Mouse (Mus musculus) cerebellum, adult 8-10 months (tissue): ENCODE measurements at regions not wholly inside any gene's neighbourhood (a gene's known extent, or its start where the extent isn't known, plus 50 kb on each side); places are given as distances from the start of the nearest gene placed in this dataset.
"Not testable (repeated sequence)": the region's sequence is repeated elsewhere in the genome, so short reads cannot be mapped to it uniquely, and the experiment has no call there.

Experiments used
- DNase-seq: peaks from one replicate; pipeline ENCODE4 v3.0.0; 2022

DNA sequence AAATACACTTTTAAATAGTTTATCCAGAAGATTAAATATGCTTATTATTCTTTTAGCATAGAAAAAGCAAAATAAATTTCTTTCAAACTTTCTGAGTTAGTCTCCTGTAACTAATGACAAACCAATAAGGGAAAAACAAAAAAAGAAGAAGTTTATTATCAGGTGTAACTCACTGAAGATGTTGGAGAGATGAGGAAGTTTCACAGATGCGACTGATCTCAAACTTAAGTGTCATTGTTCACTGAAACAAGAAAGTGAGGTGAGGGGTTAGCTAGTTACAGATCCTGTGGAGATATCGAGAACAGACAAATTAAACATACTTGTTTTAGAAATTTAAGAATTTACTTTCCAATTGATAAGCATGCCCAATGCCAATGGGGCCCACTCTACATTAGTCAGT lies 199.2 kb downstream of the Wdr20rt start:
- no peak for DNase-seq

DNA sequence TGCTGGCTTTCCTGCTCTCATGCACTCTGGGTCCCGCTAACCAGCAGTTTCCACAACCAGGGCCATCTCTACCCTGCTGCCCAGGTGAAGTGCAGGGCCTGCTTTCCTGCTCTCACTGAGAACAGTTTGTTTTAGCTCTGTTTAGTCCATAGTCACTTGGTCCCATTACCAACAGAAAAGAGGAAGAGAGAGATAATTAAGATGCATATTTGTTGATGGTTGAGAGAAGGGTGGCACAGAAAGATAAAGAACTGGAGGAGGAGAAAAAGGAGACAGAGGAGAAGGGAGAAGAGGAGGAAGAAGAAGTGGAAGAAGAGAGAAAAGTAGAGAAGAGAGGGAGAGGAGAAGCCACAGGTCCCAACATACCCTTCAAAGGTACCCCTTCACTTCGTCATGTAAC lies 200.1 kb downstream of the Wdr20rt start:
- DNase-seq, result no peak

DNA sequence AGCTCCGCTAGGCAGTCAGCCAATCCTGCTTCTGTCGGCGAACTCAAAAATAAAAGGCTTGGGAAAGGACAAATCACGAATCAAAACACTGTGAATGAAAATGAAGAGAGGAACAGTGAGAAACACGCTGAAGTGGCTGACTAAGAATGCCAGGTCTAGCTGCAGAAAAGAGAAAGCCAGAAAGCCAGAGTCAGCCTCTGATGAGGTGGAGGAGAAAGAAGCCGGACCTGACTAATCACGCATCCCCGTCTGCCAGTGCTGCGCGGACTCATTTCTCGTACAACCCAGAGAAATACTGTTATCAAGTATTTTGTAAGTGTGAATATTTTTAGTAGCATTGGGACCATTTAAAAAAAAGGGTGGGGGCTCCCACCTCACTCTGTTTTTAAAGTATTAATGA lies 201.6 kb downstream of the Wdr20rt start:
- no peak for DNase-seq

DNA sequence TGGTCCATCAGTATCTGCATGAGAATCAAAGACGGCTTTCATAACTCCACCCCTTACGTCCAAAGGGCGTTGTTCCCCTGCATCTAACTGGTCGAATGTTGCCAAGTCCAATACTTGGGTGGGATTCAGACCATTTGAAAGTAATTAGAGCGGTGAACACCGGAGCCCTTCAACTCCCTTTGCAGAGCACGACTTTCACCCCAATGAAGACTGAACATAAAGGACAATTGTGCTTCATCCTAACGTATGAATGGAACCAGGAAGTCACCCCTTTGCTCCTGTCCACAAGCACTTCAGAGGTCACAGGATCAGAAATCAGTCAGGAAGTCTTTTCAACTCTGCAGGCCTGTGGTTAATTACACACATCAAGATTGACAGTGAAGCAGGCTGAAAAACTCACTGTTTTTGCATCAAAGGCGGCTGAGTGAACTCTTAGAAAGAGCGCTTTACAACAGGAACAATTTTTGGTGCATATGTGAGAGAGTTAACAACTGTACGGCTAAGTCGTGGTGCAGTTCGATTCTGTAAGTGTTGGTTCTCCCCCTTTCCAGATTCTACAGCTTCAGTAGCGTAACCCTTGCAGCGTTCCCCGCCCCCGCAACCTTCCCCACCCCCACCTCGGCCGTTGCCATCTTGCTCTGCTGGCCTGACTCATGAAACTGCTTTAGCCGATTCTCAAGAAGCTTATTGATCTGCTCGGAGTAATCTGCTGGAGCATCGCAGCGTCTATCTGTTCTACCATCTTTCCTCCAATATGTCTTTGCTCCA lies 203.1 kb downstream of the Wdr20rt start:
- no peak for DNase-seq

DNA sequence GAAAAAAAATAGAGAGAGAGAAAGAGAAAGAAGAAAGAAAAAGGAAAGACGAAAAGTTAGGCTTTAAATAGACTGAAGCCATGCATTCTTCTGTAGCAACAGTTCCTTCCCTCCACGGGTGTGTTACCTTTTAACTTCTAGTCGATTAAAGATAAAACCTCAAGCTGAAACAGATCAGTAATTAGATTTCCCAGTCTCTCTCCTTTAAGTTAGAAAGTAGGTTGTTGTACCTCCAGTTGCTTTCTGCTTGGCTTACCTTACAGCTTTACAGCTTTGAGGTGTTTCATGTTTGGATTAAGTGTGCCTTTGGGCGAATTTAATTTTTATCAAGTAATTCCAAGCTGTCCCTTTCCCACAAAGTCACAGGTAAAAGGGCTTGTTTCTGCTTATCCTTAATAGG lies 225.5 kb downstream of the Wdr20rt start:
- no peak for DNase-seq

DNA sequence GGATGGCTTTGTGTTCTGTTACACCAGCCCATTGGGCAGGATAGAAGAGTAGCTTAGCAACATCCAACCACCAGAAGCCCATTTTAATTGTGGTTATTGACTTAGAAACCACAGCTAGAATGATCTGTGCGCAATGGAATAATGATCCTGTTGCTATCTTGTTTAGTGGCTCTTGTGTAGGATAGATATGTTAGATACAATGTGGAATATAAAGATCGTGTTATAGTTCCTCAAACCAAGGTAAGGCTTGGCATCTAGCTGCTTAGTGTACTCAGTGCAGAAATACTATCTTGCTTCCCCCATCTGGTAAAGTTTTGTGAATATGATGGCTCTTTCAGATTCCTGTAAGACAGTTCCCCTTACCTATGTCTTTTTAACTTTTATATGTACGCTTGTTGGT lies 230.4 kb downstream of the Wdr20rt start:
- DNase-seq, result no peak

DNA sequence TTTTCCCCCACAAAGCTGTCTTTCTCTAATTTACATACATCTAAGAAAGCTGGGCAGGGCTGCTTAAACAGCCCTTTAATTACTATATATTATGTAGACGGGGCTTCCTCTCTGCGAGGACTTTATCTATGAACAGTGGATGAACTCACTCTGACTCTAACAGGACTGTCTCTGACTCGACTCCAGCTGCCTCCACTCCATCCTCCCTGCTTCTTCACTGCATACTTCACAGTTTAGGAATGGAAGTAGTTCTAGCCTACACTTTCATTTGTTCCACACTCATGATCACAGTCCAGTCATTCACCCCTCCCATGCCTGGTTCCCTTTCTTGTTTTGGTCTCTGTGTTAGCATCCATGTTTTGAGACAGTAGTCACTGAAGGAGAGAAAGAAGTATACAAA lies 231.6 kb downstream of the Wdr20rt start:
- DNase-seq, result no peak

DNA sequence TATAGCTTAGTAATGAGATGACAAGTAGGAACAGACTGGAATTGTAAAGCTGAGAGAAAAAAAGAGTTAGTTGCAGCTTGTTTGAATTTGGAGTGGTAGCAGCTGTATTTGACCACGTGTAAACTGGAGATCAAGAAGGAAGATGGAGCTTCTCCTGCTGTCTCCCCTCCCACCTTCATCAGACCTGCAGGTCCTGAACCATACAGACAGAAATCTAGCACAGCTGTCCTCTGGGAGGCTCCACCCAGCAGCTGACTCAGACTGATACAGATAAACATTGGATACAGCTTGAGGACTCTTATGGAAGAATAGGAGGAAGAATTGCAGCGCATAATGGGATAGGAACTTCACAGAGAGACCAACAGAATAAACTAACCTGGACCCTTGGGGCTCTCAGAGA lies 238.9 kb downstream of the Wdr20rt start:
- no peak for DNase-seq

- not testable (repeated sequence) for DNase-seq
Measured at GRCm38 (mm10) chr12:65478674-65479073, 253.4 kb downstream of the Wdr20rt start.

DNA sequence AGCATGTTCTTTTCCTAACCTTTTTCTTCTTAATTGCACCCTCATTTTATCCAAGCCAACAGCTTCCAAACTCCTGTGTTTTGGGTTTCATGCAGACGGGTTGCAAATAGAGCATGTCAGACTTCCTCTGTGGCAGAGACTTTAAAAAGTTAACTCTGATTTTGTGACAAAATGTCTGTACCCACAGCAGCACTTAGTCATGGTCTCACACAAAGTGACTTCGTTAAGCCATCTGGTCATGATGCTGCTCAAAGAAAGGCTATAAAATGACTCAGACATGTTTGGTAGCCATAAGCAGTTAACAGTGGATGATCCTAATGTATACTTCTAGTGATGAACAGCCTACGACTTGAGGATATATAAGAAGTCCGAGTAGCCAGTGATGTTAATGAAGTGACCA lies 255.5 kb downstream of the Wdr20rt start:
- no peak for DNase-seq

DNA sequence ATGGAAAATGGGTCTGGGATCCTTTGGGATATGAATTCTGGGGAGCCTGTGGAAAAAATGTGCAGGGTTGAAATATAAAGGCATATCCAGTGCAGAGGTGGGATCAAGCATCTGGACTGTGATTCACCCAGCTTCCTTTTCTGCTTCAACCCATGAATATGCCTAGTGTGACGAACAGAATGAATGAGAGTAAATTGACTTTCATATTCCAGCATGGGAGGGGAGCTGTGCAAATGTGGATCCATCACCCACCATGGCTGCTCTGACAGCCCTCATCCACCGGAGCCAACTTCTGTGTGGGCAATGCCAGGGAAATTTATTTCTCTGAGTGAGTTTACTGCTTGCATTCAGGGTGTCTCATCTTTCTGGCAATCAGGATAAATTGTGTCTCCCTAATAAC lies 265.8 kb downstream of the Wdr20rt start:
- no peak for DNase-seq

DNA sequence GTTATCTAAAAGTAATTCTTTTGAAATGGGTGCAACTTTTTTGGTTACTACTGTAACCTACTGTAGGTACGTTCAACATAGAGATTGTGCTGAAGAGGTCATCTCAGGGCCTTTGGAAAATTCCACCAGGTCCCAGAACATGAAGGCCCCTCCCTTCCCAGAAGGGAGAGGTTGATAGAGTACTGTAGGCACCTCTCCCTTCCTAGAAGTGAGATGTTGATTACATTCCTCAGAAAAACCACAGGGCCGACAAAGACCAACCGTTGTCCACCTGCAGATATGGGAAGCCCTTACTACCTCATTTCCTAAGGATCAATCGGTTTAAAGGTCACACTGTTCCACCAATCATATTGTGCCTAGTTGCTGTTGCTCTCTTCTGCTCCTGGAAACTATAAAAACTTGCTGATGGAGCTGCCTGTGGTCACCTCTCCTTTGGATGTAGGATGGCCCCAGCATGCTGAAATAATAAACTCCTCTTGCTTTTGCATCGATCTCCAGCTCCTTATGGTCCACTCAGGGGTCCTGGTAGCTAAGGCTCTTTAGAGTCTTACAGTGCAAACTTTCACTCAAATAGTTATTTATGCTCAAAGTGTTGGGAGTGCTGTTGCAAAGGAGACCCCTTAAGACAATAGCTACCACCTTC lies 269.2 kb downstream of the Wdr20rt start:
- no peak for DNase-seq

DNA sequence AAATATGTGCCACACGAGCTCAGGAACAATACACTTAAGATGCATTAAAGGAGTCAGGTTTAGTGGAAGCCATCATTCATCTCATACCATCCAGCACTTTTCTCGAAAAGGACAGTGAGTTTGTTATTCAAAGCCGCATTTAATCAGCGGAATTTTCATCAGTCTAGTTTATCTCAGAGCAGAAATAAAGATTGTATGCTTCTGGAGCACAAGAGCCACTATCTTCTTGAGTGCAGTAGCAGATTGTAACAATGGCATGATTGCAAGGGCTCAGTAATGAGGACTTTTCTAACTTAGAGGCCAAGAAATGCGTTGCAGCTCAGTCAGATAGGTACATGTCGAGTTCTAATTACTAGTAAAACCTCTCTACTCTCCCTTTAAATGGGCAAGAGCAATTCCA lies 271.3 kb downstream of the Wdr20rt start:
- DNase-seq, result no peak

DNA sequence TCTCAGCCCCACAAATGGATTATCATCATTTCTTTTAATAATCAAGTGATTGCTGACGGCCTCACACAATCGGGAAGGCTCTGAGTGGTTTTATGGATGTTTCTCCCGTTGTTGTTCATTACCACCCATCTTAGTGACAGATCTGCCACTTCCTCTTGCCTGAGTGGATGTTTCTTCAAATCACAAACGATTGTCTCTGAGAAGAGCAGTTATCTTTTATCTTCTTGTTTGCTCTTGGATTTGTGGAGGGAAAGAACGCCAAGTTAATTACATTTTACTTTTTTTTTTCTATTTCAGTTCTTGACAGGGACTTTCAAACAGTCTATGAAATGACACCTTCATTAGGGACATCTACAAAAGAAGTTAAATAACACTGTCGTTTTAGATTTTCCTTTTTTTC lies 272.3 kb downstream of the Wdr20rt start:
- no peak for DNase-seq

DNA sequence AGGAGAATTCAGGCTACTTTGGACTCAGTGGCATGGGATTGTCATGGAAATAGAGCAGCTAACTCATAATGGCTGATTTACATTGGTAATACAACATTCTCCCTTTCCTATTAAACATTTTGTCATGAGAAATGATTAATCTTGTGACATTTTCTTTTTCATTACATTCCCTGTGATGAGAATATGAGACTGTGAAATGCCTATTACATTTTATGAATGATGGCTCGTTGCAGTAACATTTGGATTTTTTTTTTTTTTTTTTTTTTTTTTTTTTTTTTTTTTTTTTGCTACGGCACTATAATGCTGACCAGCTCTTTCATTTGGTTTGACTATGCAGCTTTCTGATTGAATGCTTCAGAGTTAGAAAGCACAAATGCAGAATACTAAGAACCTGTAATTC lies 276.1 kb downstream of the Wdr20rt start:
- no peak for DNase-seq

- no peak for DNase-seq
Measured at GRCm38 (mm10) chr12:65502045-65502444, 276.7 kb downstream of the Wdr20rt start.

DNA sequence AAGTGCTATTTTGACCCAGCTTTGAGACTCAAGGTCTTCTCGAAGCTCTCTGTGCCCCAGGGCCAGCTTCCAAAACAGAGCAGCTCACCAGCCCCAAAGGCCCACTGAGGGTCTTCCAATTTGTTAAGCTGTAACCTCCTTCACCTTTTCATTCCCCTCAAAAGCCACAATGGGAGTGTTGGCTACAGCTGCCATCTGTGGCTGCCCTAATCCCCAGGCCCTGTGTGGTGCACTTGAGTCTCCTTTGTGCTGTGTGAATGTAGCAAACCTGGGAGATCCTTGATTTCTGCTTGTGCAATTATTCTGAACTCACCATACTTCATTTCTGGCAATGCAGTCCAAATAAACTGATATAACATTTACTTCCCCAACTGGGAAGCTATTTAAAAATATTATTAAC lies 287.8 kb downstream of the Wdr20rt start:
- DNase-seq, result no peak

GRCm38 (mm10) chr12:65534142-65534690 lies 308.9 kb downstream of the Wdr20rt start:
- DNase-seq, result no peak

GRCm38 (mm10) chr12:65548301-65548700 lies 323.0 kb downstream of the Wdr20rt start:
- no peak for DNase-seq

DNA sequence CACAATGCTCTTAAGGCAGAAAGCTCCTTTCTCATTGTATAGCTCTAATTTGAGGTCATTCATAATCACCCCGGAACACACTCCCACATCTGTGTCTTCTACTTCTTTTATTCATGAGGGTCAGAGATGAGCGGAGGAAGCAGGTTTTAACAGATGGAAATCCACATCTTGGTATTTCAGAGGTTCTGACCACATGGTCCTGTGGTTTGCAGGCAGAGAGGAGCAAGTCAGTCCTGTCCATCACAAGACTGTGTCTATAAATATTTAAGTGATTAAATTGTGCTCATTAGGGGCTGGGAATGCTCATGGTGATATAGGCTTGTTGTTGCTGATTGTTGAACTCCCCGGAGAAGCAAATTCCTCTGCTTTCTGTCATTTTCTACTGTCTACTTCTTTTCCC lies 326.9 kb downstream of the Wdr20rt start:
- no peak for DNase-seq

- DNase-seq, result no peak
Measured at GRCm38 (mm10) chr12:65559036-65559435, 333.7 kb downstream of the Wdr20rt start.

- no peak for DNase-seq
Measured at GRCm38 (mm10) chr12:65559809-65560208, 334.5 kb downstream of the Wdr20rt start.

DNA sequence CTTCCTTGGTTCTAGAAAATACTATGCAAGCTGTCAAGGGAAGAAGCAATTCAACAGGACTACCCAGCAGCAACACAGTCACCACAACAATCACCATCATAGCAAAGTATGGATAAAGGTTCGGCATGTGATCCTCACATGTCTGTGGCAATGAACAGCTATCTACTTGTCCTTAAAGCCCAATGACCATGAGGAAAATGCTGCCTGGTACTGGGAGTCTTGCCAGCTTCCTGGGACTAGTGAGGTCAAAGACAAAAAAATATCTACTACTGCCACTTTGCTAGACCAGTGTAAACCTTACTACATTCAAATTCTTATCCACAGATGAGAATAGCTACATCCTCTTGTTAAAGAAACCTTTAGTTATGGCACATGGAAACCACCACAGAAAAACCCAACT lies 346.3 kb downstream of the Wdr20rt start:
- DNase-seq, result no peak

- DNase-seq, result no peak
Measured at GRCm38 (mm10) chr12:65593559-65593958, 368.2 kb downstream of the Wdr20rt start.

- DNase-seq, result no peak
Measured at GRCm38 (mm10) chr12:65594075-65594474, 368.8 kb downstream of the Wdr20rt start.
